Mouse (Mus musculus) bone marrow macrophage, adult 2 months (primary cell): Measurements from ENCODE around the gene Gm20867.
"Not testable (repeated sequence)": the region's sequence is repeated elsewhere in the genome, so short reads cannot be mapped to it uniquely, and the experiment has no call there.

Experiments used
- CTCF ChIP-seq: IDR thresholded peaks from 2 replicates; pipeline ENCODE4 v1.5.1; 2012; ENCODE audit warnings: low read depth, mild to moderate bottlenecking, low read length, moderate library complexity
- POLR2A ChIP-seq: IDR thresholded peaks from 2 replicates; pipeline ENCODE4 v1.6.1; 2012; ENCODE audit warnings: mild to moderate bottlenecking, low read depth, low read length, borderline replicate concordance

- TF ChIP-seq CTCF, POLR2A: not testable (repeated sequence)
Measured at GRCm38 (mm10) chrY:77963104-77963503, at the start of gene Gm20867.
